Mouse (Mus musculus) CH12.LX (cell line): ENCODE data around the gene Hykk.

ENCODE experiments used
- BHLHE40 ChIP-seq: IDR thresholded peaks from 2 replicates; pipeline ENCODE4 v1.6.1; 2011; ENCODE audit warnings: mild to moderate bottlenecking, low read depth, low read length, improper control_type of control experiment
- CTCF ChIP-seq, 2 experiments: IDR thresholded peaks in 1 of 2; conservative IDR thresholded peaks in 1 of 2; 2 replicates each; pipeline ENCODE4 v1.5.1; 2011 to 2012; ENCODE audit warnings: low read depth in 2 of 2, low read length in 2 of 2, improper control_type of control experiment in 1 of 2, inconsistent platforms in 1 of 2, mild to moderate bottlenecking in 1 of 2, moderate library complexity in 1 of 2
- E2F4 ChIP-seq: IDR thresholded peaks from 2 replicates; pipeline ENCODE4 v1.6.1; 2011; ENCODE audit warnings: low read depth, low read length, improper control_type of control experiment; ENCODE audit not compliant: insufficient replicate concordance
- EP300 ChIP-seq: IDR thresholded peaks from 2 replicates; pipeline ENCODE4 v1.6.1; 2011; ENCODE audit warnings: low read length, improper control_type of control experiment
- MAX ChIP-seq: IDR thresholded peaks from 2 replicates; pipeline ENCODE4 v1.6.1; 2011; ENCODE audit warnings: low read length, improper control_type of control experiment
- MEF2A ChIP-seq: IDR thresholded peaks from 2 replicates; pipeline ENCODE4 v1.6.1; 2014; ENCODE audit warnings: low read depth, mild to moderate bottlenecking, inconsistent platforms, low read length, improper control_type of control experiment, borderline replicate concordance
- NELFE ChIP-seq: IDR thresholded peaks from 2 replicates; pipeline ENCODE4 v1.6.1; 2011; ENCODE audit warnings: low read depth, low read length, improper control_type of control experiment
- NRF1 ChIP-seq: IDR thresholded peaks from 2 replicates; pipeline ENCODE4 v1.6.1; 2014; ENCODE audit warnings: low read depth, mild to moderate bottlenecking, inconsistent platforms, low read length, improper control_type of control experiment, moderate library complexity
- POLR2A ChIP-seq: IDR thresholded peaks from 2 replicates; pipeline ENCODE4 v1.6.1; 2011; ENCODE audit warnings: low read depth, mild to moderate bottlenecking, improper control_type of control experiment, low read length
- SMC3 ChIP-seq: IDR thresholded peaks from 2 replicates; pipeline ENCODE4 v1.6.1; 2011; ENCODE audit warnings: low read depth, low read length, improper control_type of control experiment
- ZMIZ1 ChIP-seq: IDR thresholded peaks from 2 replicates; pipeline ENCODE4 v1.6.1; 2012; ENCODE audit warnings: low read depth, mild to moderate bottlenecking, inconsistent platforms, low read length, improper control_type of control experiment

DNA sequence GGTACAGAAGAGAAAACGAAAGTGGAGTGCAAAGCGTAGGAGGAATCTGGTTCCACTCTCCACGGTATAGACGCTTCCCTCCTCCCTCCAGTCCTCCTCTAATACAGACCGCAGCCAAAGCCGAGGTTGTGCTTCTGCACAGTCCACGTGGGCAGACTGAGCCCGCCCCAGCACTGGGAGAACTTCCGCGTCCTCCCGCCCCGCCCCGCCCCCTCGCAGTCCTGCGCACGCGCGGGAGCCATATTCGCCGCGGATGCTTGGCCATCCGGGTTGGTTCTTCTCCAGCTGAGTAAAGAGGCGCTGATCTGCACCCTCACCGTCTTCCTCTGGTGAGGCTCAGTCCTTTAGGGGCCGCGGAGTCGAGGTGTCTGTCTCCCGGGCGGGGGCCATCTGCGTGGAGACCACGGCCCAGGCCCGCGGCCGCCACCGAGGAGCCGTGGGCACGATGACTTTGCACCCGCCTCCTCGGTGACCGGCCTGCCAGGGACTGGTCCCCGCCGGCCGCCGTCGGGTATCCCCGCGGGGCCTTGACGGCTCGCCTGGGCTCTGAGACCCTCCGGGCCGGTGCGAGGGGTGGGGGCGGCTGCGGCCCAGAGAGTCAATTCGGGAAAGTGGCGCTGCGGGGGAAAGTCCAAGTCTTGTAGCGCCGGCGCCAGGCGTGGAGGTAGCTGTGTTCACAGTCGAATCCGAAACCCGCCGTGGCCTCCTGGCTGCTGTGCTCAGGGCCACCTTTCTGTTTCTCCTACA lies 33.7 kb downstream of the Hykk start, which contains the start of the genes Psma4 and AY074887:
- peak; percentile 91 for TF ChIP-seq POLR2A
- peak; percentile 89 for TF ChIP-seq ZMIZ1
- TF ChIP-seq MAX = peak; percentile 96
- peak; percentile 96 for TF ChIP-seq NELFE
- TF ChIP-seq MEF2A = peak; percentile 36; the same call in 1 of the 2 replicates
- no peak for TF ChIP-seq BHLHE40
- no peak for TF ChIP-seq CTCF (conservative IDR thresholded peaks at IDR 0.05 in 1 of 2, IDR thresholded peaks at IDR 0.05 in 1 of 2; ENCODE audit: low read depth in 2 of 2, low read length in 2 of 2)
- TF ChIP-seq NRF1 = peak; percentile 93
- no peak for TF ChIP-seq EP300
- TF ChIP-seq SMC3 = no peak
- no peak for TF ChIP-seq E2F4
